Mouse (Mus musculus) lung, adult 2 months (tissue): ENCODE data around the gene Pi4ka. TPM values are rescaled to one million over a fixed set of nuclear protein-coding genes. Genes with fewer than 3 reads are reported as not detected.
A peak's percentile ranks its signal among the peaks of the same experiment; 100 is the strongest.
"Not testable (repeated sequence)": the region's sequence is repeated elsewhere in the genome, so short reads cannot be mapped to it uniquely, and the experiment has no call there.

Source experiments
- DNase-seq: peaks from one replicate; pipeline ENCODE4 v3.0.0; 2022
- H3K4me1 ChIP-seq: fragments of 200-500 bp; 2 replicates; pipeline ENCODE4 v1.6.1; 2011; ENCODE audit warnings: low read length; ENCODE audit not compliant: control insufficient read depth, insufficient read depth
- H3K4me3 ChIP-seq: fragments of 200-500 bp; replicated peaks from 2 replicates; pipeline ENCODE3; 2011; ENCODE audit warnings: low read depth, mild to moderate bottlenecking, control low read depth, low read length; ENCODE audit errors: extremely low read depth
- CTCF ChIP-seq: fragments of 200-500 bp; IDR thresholded peaks from 2 replicates; pipeline ENCODE4 v1.5.1; 2011; ENCODE audit warnings: mild to moderate bottlenecking, low read length, control low read depth; ENCODE audit not compliant: insufficient read depth
- POLR2A ChIP-seq: fragments of 200-500 bp; IDR thresholded peaks from 2 replicates; pipeline ENCODE4 v1.6.1; 2011; ENCODE audit warnings: low read depth, mild to moderate bottlenecking, control low read depth, low read length, borderline replicate concordance; ENCODE audit errors: extremely low read depth
- WGBS: fragments of 180-500 bp; shearing (Covaris S2); methylation state at CpG from one replicate; pipeline ENCODE4 v1.1.7; 2018; 5-methylcytosine and 5-hydroxymethylcytosine counted together
- polyA plus RNA-seq: library from polyadenylated mRNA; depleted of rRNA; stranded (reverse); fragments of >200 nt; gene quantifications from 2 replicates; pipeline ENCODE4 v1.2.3, GENCODE M21; 2012; rRNA removed

Gene Pi4ka
- polyA plus RNA-seq, 1 experiment = 55.9 TPM

DNA sequence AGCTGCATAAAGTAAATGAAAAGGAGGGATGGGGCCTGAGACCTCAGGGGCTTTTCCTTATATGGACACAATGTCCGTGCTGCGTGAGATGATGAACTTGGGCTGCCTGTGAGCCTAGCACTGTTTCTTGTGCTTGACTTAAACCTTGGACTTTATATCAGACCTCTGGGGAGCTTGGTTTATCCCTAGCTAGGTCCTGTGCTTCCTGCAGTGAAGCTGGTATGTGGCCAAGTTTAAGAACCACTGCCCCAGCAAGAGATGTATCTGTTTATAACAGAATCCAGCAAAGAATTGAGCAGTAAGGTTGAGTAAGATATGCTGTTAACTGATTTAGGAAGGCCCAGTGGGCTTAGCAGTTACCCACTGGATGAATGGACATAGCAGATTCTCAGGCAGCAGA is 166.7 kb downstream of the Pi4ka start:
- no peak for DNase-seq
- 72% methylated on average over 2 of the region's 2 CpGs for WGBS
- Histone ChIP-seq H3K4me1 (peaks cover 2% of the 10 kb centered on the region; the same call in 1 of the 2 replicates), H3K4me3 (no peak overlapping the region)
- TF ChIP-seq CTCF = no peak
- no peak for TF ChIP-seq POLR2A

DNA sequence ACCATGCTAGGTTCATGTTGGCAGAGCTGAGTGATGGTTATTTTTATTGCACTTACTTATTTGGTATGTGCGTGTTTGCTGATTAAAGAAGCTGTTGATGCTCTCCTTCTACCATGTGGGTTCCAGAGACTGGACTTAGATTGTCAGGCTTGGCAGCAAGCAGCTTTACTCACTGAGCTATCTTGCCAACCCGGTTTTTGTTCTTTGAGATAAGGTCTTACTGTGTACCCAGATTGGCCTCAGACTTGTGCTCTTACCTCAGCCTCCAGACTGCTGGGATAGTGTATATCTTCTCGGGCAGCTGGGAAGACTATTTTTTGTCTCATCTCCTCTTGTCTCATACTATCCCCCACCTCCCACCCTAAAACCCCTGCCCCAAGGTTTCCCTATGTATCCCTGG is 168.5 kb downstream of the Pi4ka start:
- TF ChIP-seq POLR2A = no peak
- TF ChIP-seq CTCF = no peak
- peaks cover 2% of the 10 kb centered on the region; the same call in 1 of the 2 replicates for H3K4me1 ChIP-seq
- DNase-seq = no peak

DNA sequence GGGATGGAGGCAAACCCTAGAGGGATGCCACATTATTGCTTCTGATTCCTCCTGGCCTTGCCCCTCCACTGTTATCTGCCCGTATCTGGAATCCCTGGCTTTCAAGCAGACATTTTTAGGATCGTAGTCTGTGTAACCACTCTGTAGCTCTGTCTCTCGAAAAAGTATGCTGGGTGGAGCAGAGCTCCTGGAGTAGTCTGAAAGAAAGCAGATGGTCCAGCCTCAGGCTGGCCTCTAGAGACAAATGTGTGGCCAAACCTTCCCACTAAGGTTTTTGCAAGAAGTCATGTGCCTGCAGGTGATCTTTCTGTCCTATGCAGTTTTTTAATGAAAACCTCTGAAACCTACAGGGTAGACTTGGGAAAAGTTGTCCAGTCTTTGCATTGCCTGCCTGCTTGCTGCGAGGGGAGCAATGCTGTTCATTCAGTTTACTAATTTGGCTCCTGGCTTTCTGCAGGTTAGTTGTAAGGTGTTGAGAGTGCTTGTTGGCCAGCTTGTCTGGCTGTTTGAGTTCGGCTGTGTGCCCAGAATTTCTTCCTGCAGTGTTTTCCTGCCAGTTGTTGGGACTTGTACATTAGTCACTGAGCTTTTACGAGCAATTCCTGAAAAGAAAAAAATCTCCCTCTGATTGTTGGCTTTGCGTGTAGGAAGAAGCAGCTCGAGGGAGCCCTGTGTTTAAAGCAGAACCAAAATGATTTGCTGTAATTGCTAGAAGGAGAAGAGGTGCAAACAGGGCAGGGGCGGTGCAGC is 171.0 kb downstream of the Pi4ka start:
- no peak overlapping the region for H3K4me3 ChIP-seq

More for the DNA sequence above, 168.5 kb downstream of the Pi4ka start:
- WGBS = 70% methylated on average over 3 of the region's 3 CpGs
- no peak overlapping the region for H3K4me3 ChIP-seq

DNA sequence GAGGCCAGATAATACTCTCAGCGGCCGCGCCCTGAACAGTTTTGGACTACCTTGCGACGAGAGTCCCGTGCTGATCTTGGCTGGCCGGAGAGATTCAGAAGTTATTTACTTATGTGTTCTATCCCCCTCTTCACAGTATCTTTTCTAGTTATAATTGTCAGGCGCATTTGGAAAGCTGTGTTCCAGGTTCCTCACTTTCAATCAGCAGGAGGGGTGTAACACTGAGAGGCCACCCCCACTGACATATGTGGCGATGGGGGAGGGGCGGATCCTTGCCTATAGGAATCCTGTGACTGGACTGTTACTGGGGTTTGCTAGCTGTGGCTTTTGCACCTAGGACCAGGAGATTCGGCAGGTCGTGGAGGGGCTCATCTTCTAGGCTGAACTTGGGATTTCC is 171.6 kb downstream of the Pi4ka start:
- TF ChIP-seq POLR2A (no peak), CTCF (no peak)
- Histone ChIP-seq H3K4me3 (no peak overlapping the region), H3K4me1 (peaks cover 2% of the 10 kb centered on the region; the same call in 1 of the 2 replicates)
- no peak for DNase-seq
- WGBS = 6% methylated on average over 12 of the region's 12 CpGs

More for the DNA sequence above, 171.0 kb downstream of the Pi4ka start:
- WGBS = 19% methylated on average over 9 of the region's 9 CpGs
- peaks cover 2% of the 10 kb centered on the region; the same call in 1 of the 2 replicates for H3K4me1 ChIP-seq
- peak; percentile 46 for DNase-seq
- no peak for TF ChIP-seq CTCF

DNA sequence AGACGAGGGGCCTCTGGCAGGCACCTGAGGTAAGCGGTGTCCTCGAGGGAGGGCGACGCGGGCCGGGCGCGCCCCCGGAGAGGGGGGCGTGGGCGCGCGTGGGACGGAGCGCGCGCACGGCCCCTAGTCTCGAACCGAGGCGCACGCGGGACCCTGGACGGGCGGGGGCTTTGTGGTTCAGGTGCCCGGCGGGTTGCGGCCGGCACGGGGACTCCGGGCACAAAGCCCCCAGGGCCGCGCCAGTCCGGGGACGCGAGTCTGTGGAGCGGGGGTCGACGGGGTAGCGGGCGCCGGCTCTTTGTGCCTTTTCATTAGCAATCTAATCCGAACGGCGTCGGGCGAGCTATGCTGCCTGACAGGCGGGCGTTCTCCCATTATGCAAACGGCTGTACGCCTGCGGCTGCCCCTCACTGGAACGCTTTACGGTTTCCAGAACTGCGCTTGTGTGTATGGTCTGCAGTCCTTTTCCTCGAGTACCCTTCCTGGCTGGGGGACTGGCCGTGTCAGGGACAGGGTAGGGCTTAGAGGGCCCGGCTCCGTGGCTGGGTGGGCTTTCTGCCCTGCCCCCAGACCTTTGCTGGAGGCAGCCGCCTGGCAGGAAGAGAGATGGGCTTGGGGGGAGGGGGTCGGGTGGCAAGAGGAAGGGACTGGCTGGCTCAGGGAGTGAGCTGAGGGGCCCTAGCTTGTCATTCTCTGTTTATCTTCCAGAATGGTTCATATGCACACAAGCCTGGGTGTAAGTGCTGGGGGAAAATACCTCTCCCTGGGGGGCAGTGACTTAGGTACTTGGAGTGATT is 172.2 kb downstream of the Pi4ka start:
- TF ChIP-seq CTCF (no peak), POLR2A (no peak)
- WGBS = 1% methylated on average over 62 of the region's 62 CpGs
- peak; percentile 42 for DNase-seq
- peak overlapping the region; percentile 73 for H3K4me3 ChIP-seq
- peaks cover 2% of the 10 kb centered on the region; the same call in 1 of the 2 replicates for H3K4me1 ChIP-seq

DNA sequence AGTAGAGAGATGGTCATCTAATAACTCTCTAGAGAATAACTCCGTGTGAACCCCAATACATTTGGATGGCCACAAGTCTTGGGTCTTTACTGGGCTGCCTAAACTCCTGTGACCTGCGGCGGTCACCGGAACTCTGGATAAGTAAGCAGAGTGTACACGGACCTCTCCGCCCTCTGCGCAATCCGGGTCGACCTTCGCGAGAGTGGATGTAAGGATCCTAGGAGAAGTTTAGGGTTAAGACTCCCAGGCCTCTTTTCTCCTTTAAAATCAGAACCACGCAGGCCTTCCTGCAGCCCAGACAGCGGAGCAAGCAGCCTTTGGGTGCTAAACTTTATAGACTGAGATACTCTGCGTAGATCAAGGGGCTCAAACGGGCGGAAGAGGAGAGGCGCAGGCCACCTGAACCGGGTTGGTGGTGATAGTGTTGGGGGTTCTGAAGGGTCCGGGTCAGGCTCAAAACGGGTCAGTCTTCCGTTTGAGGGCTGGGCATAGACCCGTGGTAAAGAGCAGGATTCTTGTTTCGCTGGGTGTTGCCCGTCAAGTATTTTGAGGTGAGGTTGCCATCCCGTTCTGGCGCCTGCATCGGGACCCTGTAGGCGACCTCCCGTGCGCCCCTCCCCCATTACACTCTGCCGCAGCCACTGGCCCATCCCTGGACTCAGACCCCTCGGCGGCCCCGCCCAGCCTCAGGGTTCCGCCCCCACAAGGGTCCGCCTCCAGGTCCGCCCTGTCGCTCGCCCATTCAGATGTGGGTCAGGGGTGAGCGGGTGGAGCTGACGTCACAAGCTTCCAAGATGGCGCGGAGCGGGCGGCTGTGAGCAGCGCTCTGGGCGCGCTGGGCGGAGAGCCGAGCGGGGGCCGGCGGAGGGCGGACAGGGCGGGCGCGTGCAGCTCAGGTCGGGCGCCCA is 173.1 kb downstream of the Pi4ka start, which contains the start of gene Hic2:
Hic2 (plus strand) TSS at position 779 of the 908 bp plus-strand sequence.
- peaks cover 2% of the 10 kb centered on the region; the same call in 1 of the 2 replicates for H3K4me1 ChIP-seq
- H3K4me3 ChIP-seq = peak within 1 kb of the TSS; percentile 74
- peak; percentile 89 for DNase-seq
- WGBS = 4% methylated on average over 59 of the region's 59 CpGs
- TF ChIP-seq POLR2A (peak; percentile 74), CTCF (no peak)

DNA sequence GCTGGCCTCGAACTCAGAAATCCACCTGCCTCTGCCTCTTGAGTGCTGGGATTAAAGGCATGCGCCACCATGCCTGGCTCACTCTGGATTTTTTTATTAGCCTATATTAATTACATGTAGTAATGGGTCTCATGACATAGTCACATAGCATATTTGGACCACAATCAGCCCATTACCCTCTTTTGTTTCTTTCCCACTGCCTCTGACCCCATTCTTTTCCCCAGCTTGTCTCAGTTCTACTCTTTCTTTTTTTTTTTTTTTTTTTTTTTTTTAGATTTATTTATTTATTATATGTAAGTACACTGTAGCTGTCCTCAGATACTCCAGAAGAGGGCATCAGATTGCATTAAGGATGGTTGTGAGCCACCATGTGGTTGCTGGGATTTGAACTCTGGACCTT is 174.6 kb downstream of the Pi4ka start:
- H3K4me3 ChIP-seq, DNase-seq, H3K4me1 ChIP-seq: not testable (repeated sequence)
- WGBS = 93% methylated on average over 2 of the region's 2 CpGs

Other genes with a start within 250 kb of the Pi4ka start
- 40.4 and 51.2 TPM in 2 replicates for gene Ube2l3, start 203.7 kb downstream of the Pi4ka start, polyA plus RNA-seq
- 0.02 and 0.07 TPM in 2 replicates for gene Rimbp3, start 197.7 kb downstream of the Pi4ka start, polyA plus RNA-seq
- 2.0 and 2.2 TPM in 2 replicates for gene Hic2, start 172.7 kb downstream of the Pi4ka start, polyA plus RNA-seq
- 7.0 and 8.6 TPM in 2 replicates for gene Tmem191c, start 130.2 kb downstream of the Pi4ka start, polyA plus RNA-seq
- 0.93 and 1.7 TPM in 2 replicates for gene Serpind1, start 74.9 kb downstream of the Pi4ka start, polyA plus RNA-seq
- 4.6 and 7.3 TPM in 2 replicates for gene Snap29, start 328 bp downstream of the Pi4ka start, polyA plus RNA-seq
- gene Crkl, start 45.7 kb upstream of the Pi4ka start, polyA plus RNA-seq = 56.5 and 63.3 TPM in 2 replicates
- gene Aifm3, start 83.3 kb upstream of the Pi4ka start, polyA plus RNA-seq = 2.5 and 2.6 TPM in 2 replicates
- 243 and 247 TPM in 2 replicates for gene Lztr1, start 102.4 kb upstream of the Pi4ka start, polyA plus RNA-seq
- 87.3 and 90.4 TPM in 2 replicates for gene Thap7, start 124.8 kb upstream of the Pi4ka start, polyA plus RNA-seq
- 7.3 and 9.5 TPM in 2 replicates for gene Lrrc74b, start 154.9 kb upstream of the Pi4ka start, polyA plus RNA-seq
- gene P2rx6, start 155.6 kb upstream of the Pi4ka start, polyA plus RNA-seq = 10.7 and 12.7 TPM in 2 replicates
- gene Slc7a4, start 176.9 kb upstream of the Pi4ka start, polyA plus RNA-seq = 35.7 and 38.4 TPM in 2 replicates
- gene Smpd4, start 213.0 kb upstream of the Pi4ka start, polyA plus RNA-seq = 50.4 and 62.5 TPM in 2 replicates
- gene Ccdc74a, start 240.2 kb upstream of the Pi4ka start, polyA plus RNA-seq = 4.9 and 7.0 TPM in 2 replicates